Mouse (Mus musculus): Measurements from ENCODE around the gene Clca3a1.

GRCm38 (mm10) chr3:144719901-144720747 lies 40.7 kb downstream of the Clca3a1 start, which contains the start of gene Sh3glb1:
- TF ChIP-seq CTCF (IDR thresholded peaks at IDR 0.05; ENCODE audit: control insufficient read depth, insufficient read depth, insufficient read length) (peak; percentile 96), FOSL1 (IDR thresholded peaks at IDR 0.05; ENCODE audit: insufficient read depth, low read length, poor library complexity, severe bottlenecking) (no peak), MYOG (IDR thresholded peaks at IDR 0.05; ENCODE audit: control insufficient read depth, extremely low read depth, insufficient read length) (no peak), USF1 (IDR thresholded peaks at IDR 0.05; ENCODE audit: low read depth) (no peak), MYOD1 (IDR thresholded peaks at IDR 0.05; ENCODE audit: control insufficient read depth, insufficient read length, low read depth) (peak; percentile 44), MAX (IDR thresholded peaks at IDR 0.05) (no peak), CEBPB (IDR thresholded peaks at IDR 0.05; ENCODE audit: low read depth) (no peak)
